Mouse (Mus musculus): ENCODE measurements around the gene Prop1.

- TF ChIP-seq CHD1 (IDR thresholded peaks at IDR 0.05; ENCODE audit: low read depth, low read length) (no peak), JUN (IDR thresholded peaks at IDR 0.05; ENCODE audit: insufficient read depth, low read depth, low read length) (no peak), MAX (IDR thresholded peaks at IDR 0.05; ENCODE audit: low read length) (no peak), GABPA (IDR thresholded peaks at IDR 0.05; ENCODE audit: insufficient replicate concordance, low read depth, low read length) (no peak), E2F4 (IDR thresholded peaks at IDR 0.05; ENCODE audit: insufficient replicate concordance, low read depth, low read length) (no peak), MAFK (IDR thresholded peaks at IDR 0.05; ENCODE audit: insufficient replicate concordance, low read length) (no peak), POLR2A (IDR thresholded peaks at IDR 0.05; ENCODE audit: low read depth, low read length) (no peak), CTCF (conservative IDR thresholded peaks at IDR 0.05 in 1 of 2, IDR thresholded peaks at IDR 0.05 in 1 of 2; ENCODE audit: low read depth in 2 of 2, low read length in 2 of 2) (no peak), CHD2 (IDR thresholded peaks at IDR 0.05; ENCODE audit: low read length) (no peak), ETS1 (conservative IDR thresholded peaks at IDR 0.05; ENCODE audit: low read depth, low read length) (no peak), MXI1 (IDR thresholded peaks at IDR 0.05; ENCODE audit: low read depth, low read length) (no peak)
Measured at GRCm38 (mm10) chr11:50981667-50982066, 28.1 kb upstream of the Prop1 start, which contains the start of gene Olfr1377.

All from CH12.LX (cell line).